Mouse (Mus musculus): ENCODE data around the gene Kif1b. TPM values are rescaled to one million over a fixed set of nuclear protein-coding genes. Genes with fewer than 3 reads are reported as not detected.

Kif1b gene
- polyA plus RNA-seq, 1 experiment from 2014 or later, result 15.2 TPM

GRCm38 (mm10) chr4:149340680-149341079, 33.2 kb upstream of the Kif1b start:
- Histone ChIP-seq H3K4me3 (ENCODE audit: low read depth, low read length) (no peak overlapping the region), H3K4me2 (replicated peaks; ENCODE audit: low read depth) (no peak overlapping the region), H3K4me1 (replicated peaks; ENCODE audit: control insufficient read depth, insufficient read depth, low read length) (no peaks in the 10 kb centered on the region), H3K27ac (ENCODE audit: low read depth, low read length) (no peak overlapping the region), H3K27me3 (replicated peaks; ENCODE audit: control insufficient read depth, insufficient read depth, low read length) (no peaks in the 10 kb centered on the region), H3K9me3 (ENCODE audit: control insufficient read depth) (no peaks in the 10 kb centered on the region), H3K36me3 (ENCODE audit: control insufficient read depth, insufficient read depth) (peaks cover 85% of the 10 kb centered on the region), H3K9ac (ENCODE audit: low read depth, low read length) (no peak overlapping the region)
- WGBS, result 55% methylated on average over 2 of the region's 2 CpGs
- no peak for TF ChIP-seq CTCF (IDR thresholded peaks at IDR 0.05; ENCODE audit: low read depth)
- ATAC-seq, result no peak

- no peaks in the 10 kb centered on the region for H3K9me3 ChIP-seq (ENCODE audit: control insufficient read depth)
- 76% methylated on average over 5 of the region's 5 CpGs for WGBS
- H3K4me2 ChIP-seq (replicated peaks; ENCODE audit: low read depth), result no peak overlapping the region
- H3K27ac ChIP-seq (ENCODE audit: low read depth, low read length), result no peak overlapping the region
- H3K36me3 ChIP-seq (ENCODE audit: control insufficient read depth, insufficient read depth), result peaks cover 84% of the 10 kb centered on the region
- H3K4me1 ChIP-seq (replicated peaks; ENCODE audit: control insufficient read depth, insufficient read depth, low read length), result no peaks in the 10 kb centered on the region
- no peak for ATAC-seq
- no peak overlapping the region for H3K9ac ChIP-seq (ENCODE audit: low read depth, low read length)
- no peak overlapping the region for H3K4me3 ChIP-seq (ENCODE audit: low read depth, low read length)
- no peak for TF ChIP-seq CTCF (IDR thresholded peaks at IDR 0.05; ENCODE audit: low read depth)
- no peaks in the 10 kb centered on the region for H3K27me3 ChIP-seq (replicated peaks; ENCODE audit: control insufficient read depth, insufficient read depth, low read length)
Measured at GRCm38 (mm10) chr4:149339426-149340214, 32.1 kb upstream of the Kif1b start.

GRCm38 (mm10) chr4:149338137-149338536, 30.6 kb upstream of the Kif1b start:
- no peaks in the 10 kb centered on the region for H3K27me3 ChIP-seq (replicated peaks; ENCODE audit: control insufficient read depth, insufficient read depth, low read length)
- H3K4me1 ChIP-seq (replicated peaks; ENCODE audit: control insufficient read depth, insufficient read depth, low read length), result no peaks in the 10 kb centered on the region

GRCm38 (mm10) chr4:149337353-149337752, 29.9 kb upstream of the Kif1b start:
- H3K4me2 ChIP-seq (replicated peaks; ENCODE audit: low read depth), result no peak overlapping the region
- no peaks in the 10 kb centered on the region for H3K4me1 ChIP-seq (replicated peaks; ENCODE audit: control insufficient read depth, insufficient read depth, low read length)
- WGBS, result 80% methylated on average over 9 of the region's 9 CpGs
- H3K4me3 ChIP-seq (ENCODE audit: low read depth, low read length), result no peak overlapping the region
- ATAC-seq, result no peak
- no peaks in the 10 kb centered on the region for H3K27me3 ChIP-seq (replicated peaks; ENCODE audit: control insufficient read depth, insufficient read depth, low read length)
- H3K9ac ChIP-seq (ENCODE audit: low read depth, low read length), result no peak overlapping the region
- TF ChIP-seq CTCF (IDR thresholded peaks at IDR 0.05; ENCODE audit: low read depth), result no peak
- H3K36me3 ChIP-seq (ENCODE audit: control insufficient read depth, insufficient read depth), result peaks cover 84% of the 10 kb centered on the region
- no peak overlapping the region for H3K27ac ChIP-seq (ENCODE audit: low read depth, low read length)
- H3K9me3 ChIP-seq (ENCODE audit: control insufficient read depth), result no peaks in the 10 kb centered on the region

More at GRCm38 (mm10) chr4:149338137-149338536, 30.6 kb upstream of the Kif1b start:
- no peak for TF ChIP-seq CTCF (IDR thresholded peaks at IDR 0.05; ENCODE audit: low read depth)
- no peak for ATAC-seq
- Histone ChIP-seq H3K4me3 (ENCODE audit: low read depth, low read length) (no peak overlapping the region), H3K36me3 (ENCODE audit: control insufficient read depth, insufficient read depth) (peaks cover 84% of the 10 kb centered on the region), H3K27ac (ENCODE audit: low read depth, low read length) (no peak overlapping the region), H3K9ac (ENCODE audit: low read depth, low read length) (no peak overlapping the region), H3K4me2 (replicated peaks; ENCODE audit: low read depth) (no peak overlapping the region), H3K9me3 (ENCODE audit: control insufficient read depth) (no peaks in the 10 kb centered on the region)
- WGBS, result 83% methylated on average over 2 of the region's 2 CpGs

- ATAC-seq, result no peak
- H3K9ac ChIP-seq (ENCODE audit: low read depth, low read length), result no peak overlapping the region
- H3K27me3 ChIP-seq (replicated peaks; ENCODE audit: control insufficient read depth, insufficient read depth, low read length), result no peaks in the 10 kb centered on the region
- peaks cover 84% of the 10 kb centered on the region for H3K36me3 ChIP-seq (ENCODE audit: control insufficient read depth, insufficient read depth)
- no peak overlapping the region for H3K4me2 ChIP-seq (replicated peaks; ENCODE audit: low read depth)
- no peak for TF ChIP-seq CTCF (IDR thresholded peaks at IDR 0.05; ENCODE audit: low read depth)
- H3K4me3 ChIP-seq (ENCODE audit: low read depth, low read length), result no peak overlapping the region
- WGBS, result 84% methylated on average over 7 of the region's 7 CpGs
- H3K4me1 ChIP-seq (replicated peaks; ENCODE audit: control insufficient read depth, insufficient read depth, low read length), result no peaks in the 10 kb centered on the region
- no peak overlapping the region for H3K27ac ChIP-seq (ENCODE audit: low read depth, low read length)
- H3K9me3 ChIP-seq (ENCODE audit: control insufficient read depth), result no peaks in the 10 kb centered on the region
Measured at GRCm38 (mm10) chr4:149336302-149336701, 28.8 kb upstream of the Kif1b start.

GRCm38 (mm10) chr4:149334881-149335280, 27.4 kb upstream of the Kif1b start:
- no peak overlapping the region for H3K4me3 ChIP-seq (ENCODE audit: low read depth, low read length)
- peaks cover 87% of the 10 kb centered on the region for H3K36me3 ChIP-seq (ENCODE audit: control insufficient read depth, insufficient read depth)
- ATAC-seq, result no peak
- no peaks in the 10 kb centered on the region for H3K4me1 ChIP-seq (replicated peaks; ENCODE audit: control insufficient read depth, insufficient read depth, low read length)
- no peaks in the 10 kb centered on the region for H3K9me3 ChIP-seq (ENCODE audit: control insufficient read depth)
- no peak overlapping the region for H3K27ac ChIP-seq (ENCODE audit: low read depth, low read length)
- H3K9ac ChIP-seq (ENCODE audit: low read depth, low read length), result no peak overlapping the region
- H3K27me3 ChIP-seq (replicated peaks; ENCODE audit: control insufficient read depth, insufficient read depth, low read length), result no peaks in the 10 kb centered on the region
- TF ChIP-seq CTCF (IDR thresholded peaks at IDR 0.05; ENCODE audit: low read depth), result no peak
- H3K4me2 ChIP-seq (replicated peaks; ENCODE audit: low read depth), result no peak overlapping the region
- 92% methylated on average over 11 of the region's 11 CpGs for WGBS

Data from intestine, postnatal 0 days (tissue).